Mouse (Mus musculus) kidney, postnatal 36 days (tissue): ENCODE measurements around the gene Nrde2.

Source experiments
- DNase-seq, 2 experiments: peaks; one replicate each; pipeline ENCODE4 v3.0.0; 2021 to 2022; ENCODE audit warnings: mixed read lengths in 2 of 2

Nrde2 gene

DNA sequence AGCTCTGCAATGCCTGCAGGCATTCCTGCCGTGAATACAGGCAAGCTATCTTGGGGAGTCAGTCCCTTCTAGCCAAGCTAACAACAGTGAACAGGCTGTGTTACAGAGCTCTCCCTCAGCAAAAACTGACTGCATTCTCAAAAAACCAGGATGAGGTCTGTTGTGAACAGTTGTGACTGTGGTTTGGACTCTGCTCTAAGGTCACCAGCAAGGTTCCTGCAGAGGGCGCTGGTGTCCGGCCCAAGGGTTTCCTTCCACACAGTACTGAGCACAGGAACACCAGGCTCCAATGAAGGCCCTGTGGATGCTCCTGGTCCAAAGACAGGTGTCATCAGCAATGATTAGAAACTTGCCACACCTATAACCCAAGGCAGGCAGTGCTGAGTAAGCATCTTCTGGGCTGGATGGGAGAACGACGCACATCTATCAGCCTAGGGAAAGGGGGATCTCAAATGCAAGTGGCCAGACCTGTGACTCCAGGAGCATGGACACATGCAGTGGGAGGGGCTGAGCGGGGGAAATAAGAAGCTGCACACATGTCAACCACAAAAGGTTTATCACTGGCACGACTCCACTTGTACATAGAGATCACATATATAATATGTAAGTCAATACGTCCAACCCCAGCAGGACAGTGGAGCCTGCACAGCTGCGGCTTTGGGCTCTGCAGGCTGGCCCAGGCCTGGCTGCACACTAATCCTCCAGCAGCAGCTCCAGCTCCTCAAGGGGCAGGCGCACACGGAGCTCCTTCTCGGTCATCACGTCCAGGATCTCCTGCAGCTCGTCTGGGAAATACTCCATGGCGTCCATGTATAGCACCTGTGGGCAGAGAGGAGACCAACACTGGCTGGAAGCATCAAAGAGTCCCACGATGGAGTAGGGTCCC lies 34.3 kb downstream of the Nrde2 start:
- peak in 1 of 2 experiments; percentile 63 for DNase-seq

DNA sequence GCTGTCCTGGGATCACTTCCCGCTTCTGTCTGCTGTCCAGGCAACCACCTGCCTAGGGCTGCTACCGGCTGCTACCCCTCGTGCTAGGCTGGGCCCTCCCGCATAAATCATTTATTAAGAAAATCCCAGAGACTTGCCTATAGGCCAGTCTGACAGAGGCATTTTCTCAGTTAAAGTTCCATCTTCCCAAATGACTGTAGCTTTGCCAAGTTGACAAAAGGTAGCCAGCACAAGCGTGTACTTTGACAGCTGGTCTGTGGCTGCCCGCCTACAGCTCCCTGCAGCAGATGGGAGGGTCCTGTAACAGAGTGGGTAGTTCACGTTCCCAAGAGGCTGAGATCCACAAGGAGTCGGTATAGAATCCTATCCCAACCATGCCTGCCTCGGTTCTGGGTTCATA lies 36.0 kb downstream of the Nrde2 start:
- DNase-seq = peak; percentile 43 to 68

DNA sequence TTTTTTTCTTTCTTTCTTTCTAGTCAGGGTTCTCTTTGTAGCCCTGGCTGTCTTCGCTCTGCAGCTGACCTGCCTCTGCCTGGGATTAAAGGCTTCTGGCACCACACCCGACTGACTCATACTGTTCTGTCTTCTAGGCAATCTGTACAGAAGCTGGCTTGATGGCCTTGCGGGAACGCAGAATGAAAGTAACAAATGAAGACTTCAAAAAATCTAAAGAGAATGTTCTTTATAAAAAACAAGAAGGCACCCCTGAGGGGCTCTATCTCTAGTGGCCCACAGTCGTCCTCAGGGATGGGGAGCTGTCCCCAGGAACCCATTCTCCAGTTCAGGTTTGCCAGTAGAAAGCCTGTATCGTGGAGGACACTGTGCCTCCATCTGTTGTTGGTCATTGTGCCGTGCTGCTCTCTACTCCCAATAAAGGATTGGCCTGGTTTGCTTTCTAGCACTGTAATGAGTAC lies 36.5 kb downstream of the Nrde2 start:
- no peak for DNase-seq

DNA sequence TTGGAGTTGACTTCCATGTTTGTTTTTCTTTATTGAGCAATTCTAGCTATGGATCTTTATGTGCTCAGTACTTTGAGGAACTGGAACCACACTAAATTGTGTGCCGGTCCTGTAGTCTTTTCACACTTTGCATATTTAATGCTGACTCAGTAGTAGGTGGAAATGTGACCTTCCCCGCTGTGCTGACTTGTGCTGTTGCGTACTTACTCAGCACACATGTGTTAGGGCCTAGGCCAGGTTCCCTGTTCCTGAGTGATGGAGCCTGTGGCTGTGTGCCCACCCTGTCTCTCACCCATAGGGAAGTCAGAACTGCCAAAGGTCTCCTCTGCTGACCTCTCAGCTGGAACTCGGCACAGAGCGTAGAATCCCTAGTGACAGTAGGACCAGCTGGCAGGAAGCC lies 43.5 kb downstream of the Nrde2 start:
- peak in 1 of 2 experiments; percentile 18 for DNase-seq

DNA sequence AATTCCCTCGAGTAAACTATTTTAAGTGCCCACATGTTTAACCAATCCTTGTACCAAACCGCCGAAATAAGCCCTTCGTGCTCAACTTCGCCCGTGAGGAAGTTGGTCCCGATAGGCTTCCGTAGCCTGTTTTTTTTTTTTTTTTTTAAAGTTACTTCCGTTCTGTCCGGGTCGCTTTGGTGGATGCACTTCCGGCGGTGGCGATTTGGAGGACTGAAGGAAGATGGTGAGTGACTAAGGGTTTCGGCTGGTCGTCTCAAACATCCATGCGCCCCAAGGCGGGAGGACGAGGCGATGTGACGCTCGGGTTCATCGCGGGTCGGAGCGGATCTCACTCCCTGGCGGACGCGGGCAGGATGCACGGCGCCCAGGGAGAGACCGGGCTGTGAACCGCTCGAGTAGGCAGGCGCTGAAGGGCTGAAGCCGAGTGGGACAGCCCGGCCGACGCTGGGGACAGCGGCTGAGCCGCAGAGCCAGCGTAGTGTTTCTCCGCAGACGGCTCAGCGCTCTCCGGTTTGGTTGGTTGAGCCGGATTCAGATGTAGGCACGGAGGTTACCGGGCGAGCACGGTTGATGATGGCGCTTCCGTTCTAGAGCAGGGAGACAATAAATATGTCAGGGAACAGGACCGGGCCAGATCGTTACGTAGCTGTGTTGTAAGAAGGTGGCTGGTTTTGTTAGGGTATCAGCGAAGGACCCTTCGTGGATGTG lies 49.3 kb downstream of the Nrde2 start, which contains the start of gene Psmc1:
Gene Psmc1, plus strand, starts transcription at position 169 of the 711 bp plus-strand sequence.
- peak; percentile 85 for DNase-seq

DNA sequence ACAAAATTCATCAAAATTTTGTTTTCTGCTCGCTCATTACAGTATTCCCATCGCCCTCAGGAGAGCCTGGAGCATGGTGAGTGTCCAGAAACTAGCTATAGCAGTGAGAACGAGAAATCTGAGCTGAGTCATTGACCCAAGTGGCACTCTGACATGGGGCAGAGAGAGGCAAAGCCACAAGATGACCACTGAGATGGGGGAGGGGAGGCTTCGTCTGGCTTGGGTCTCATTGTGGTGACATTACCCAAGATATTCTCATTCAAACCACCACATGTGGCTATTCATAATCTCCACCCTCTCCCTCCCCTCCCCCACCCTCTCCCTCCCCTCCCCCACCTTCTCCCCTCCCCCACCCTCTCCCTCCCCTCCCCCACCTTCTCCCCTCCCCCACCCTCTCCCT lies 52.0 kb downstream of the Nrde2 start:
- DNase-seq = no peak

DNA sequence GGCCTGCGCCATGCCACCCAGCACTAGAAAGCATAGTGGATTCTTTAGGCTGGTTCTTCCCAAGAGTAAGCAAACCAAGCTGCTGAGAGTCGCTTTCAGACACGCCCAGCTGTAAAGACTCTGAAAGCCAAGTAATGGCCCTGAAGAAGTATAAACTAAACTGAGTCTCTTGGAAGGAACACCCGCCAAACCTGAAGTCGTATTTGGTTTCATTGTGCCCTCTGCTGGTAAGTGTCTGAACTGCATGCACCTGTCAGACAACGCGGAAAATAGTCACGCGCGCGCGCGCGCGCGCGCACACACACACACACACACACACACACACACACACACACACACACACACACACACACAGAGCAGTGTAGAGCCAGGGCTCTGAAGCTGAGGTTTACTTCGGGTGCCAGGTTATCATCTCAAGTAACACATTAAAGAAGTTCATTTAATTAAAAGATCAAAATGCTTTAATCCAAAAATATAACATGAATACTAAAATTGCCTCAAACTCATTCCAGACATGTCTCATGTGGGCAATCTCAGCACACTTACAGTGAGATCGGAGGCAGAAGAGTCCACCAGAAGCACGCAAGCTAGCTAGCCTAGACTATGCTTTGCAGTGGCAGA lies 53.1 kb downstream of the Nrde2 start:
- DNase-seq = peak; percentile 64 to 89

DNA sequence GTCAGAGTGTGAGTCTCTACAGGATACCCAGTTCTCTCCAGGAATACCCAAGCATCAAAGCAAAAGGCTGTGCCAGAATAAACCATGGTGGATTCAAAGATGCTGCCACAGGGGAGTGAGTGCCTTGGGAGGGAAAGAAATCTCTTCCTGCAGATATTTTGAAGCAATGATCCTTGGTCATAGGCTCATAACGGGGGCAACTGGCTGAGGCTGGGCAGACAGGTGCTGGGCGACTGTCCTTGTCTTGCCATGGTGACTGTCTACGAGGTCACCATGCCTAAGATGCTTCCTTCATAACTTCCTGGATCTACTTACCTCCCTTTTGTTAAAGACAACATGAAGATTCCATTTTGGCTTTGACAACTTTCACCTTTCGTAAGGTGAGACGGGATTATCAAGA lies 54.9 kb downstream of the Nrde2 start:
- DNase-seq = no peak

DNA sequence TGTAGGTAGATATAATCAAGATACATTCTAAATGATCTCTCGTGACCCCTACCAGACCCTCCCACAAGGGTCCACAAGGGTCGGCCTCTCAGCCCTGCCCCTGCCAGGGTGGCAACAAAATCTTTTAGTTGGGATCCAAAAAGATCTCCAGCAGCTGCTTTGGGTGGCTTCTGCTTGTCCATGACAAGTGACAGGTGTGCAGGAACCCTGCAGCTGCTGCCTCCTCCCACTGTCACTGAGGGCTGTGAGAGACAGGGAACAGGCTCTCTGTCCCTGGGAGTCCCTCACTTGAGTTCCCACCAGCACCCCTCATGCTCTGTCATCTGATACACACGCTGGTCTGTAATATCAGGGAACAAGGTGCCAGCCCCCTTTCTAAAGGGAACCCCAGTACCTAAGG lies 57.8 kb downstream of the Nrde2 start:
- DNase-seq = no peak

DNA sequence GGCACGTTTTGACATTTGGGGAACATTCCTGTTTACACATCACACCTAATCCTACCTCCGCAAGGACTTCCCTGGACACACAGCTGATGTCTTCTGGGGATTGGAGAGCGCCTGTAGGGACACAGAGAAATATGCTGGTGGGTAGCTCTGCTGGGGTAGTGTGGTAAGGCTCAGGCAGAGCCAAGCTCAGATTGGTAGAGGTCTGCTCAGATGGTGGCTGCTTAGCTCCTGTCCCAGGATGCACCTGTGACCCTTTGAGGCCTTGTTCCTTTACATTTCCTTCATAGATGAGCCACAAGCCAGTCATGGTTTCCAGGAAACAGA lies 58.8 kb downstream of the Nrde2 start:
- no peak for DNase-seq

DNA sequence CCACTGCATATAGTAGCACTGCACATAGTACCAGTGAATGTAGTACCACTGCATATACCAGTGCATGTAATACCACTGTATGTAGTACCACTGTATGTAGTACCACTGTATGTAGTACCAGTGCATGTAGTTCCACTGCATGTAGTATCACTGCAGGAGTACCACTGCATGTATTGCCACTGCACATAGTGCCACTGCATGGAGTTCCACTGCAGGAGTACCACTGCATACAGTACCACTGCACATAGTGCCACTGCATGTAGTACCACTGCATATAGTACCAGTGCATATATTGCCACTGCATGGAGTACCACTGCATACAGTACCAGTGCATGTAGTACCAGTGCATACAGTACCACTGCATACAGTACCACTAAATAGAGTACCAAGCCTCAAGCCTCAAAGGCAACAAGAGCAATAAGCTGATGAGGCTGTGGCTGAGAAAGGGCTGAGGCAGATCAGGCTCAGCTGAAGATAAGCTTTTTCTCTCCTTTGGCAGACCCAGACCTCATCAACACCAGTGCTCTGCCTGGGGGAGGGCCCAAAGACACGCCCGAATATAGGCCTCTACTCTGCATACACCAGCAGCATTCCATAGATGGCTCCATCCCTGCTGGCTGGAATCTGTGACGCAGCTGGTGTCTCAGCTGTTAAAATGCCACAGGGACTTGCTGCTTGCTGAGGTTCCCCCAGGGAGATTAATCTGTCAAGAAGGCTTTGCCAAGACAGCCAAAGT lies 59.3 kb downstream of the Nrde2 start:
- DNase-seq = no peak

DNA sequence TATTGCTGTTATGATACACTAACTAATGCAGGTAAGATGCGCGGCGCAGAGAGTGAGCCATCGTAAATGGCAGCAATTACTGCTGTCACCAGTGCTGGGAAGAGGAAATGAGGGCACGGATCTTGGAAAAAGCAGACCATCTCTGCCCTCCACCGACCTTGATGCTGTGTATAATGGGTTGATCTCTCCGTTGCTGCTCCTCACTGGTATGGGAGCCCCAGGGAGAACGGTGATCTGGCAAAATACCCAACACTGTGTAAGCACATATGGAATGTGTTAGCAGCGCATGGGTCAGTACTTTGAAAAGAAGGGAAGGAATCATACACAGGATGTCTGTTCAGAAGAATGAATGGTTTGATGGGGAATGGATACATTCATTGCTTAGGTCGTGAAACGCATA lies 66.4 kb downstream of the Nrde2 start:
- no peak for DNase-seq

DNA sequence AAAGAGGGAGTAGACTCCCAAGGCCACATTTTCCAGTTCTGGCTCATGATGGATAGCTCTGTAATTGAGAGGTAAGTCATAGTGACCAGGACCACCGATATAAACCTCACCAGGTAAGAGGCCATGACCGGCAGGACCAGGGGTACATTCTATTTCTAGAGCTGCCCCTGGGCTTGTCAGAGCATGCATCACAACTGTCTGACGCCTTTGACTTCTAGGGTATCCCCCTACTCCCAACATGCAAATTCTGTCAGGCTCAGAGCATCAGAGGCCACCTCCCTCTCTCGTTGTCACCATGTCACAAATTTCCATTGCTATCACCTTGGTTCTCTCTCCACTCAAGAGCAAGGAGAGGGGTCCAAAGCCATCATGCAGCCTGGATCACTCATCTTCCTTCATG lies 68.7 kb downstream of the Nrde2 start:
- DNase-seq = no peak

DNA sequence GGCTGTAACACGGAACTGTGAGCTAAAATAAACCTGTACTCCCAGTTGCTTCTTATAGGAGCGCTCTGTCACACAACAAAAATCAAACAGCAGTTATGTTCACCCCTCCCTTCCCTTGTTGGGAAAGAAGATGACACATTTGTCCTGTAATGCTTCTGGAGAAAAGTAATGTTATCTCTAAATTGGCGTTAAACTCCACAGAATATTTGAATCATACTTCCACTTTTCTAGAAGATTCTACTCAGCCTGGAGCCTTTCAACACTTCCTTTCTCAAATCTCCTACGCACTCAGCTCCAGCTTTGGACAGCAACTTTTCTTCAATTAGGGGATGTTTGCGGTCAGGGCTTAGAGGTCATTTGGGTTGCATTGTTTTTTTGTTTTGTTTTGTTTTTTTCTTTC lies 70.2 kb downstream of the Nrde2 start:
- DNase-seq = no peak

DNA sequence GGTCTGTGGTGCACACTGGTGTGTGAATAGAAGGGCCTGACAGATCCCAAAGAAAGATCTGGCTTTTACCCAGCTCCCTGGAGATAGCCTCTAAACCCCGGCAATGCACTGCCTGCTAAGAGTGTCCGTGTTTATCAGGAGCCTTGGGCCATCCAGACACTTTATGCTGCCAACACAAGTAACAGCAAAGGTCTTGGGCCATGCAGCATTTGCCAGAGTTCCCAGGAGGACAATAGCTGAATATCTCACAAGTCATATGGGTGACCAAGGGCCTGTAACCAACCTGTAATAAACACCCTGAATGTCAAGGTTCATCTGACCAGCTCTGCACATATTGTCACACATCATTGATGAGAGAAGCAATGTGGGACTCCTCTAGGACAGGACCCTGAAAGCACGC lies 71.4 kb downstream of the Nrde2 start:
- no peak for DNase-seq

DNA sequence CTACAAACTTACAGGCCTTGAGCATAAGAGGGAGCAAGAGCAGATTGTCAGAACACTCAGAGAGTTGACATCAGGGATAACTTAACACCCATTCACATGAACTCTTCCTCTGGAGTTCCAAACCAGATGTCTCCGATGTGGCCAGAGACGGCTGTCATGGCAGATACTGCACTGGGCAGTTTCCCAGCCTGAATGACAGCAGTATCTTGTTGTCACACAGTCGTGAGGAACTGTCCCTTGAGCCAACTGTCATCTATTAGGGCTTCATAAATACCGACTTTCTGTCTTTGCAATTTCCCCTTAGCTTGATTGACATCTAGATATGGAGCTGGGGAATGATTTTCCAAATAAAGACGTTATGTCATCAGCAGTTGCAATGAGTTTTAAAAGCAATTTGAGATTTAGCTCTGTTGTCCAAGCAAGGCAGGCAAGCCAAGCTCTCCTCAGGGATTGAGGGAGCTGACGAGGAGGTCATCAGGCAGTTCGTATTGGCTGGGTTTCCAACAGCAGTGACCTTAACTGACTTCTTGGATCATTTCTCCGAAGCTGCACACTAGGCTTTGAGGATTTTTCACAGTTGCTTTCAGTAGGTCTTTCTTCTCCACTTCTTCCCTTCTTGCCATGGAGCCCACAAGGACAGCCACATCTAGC lies 79.7 kb downstream of the Nrde2 start:
- no peak for DNase-seq

DNA sequence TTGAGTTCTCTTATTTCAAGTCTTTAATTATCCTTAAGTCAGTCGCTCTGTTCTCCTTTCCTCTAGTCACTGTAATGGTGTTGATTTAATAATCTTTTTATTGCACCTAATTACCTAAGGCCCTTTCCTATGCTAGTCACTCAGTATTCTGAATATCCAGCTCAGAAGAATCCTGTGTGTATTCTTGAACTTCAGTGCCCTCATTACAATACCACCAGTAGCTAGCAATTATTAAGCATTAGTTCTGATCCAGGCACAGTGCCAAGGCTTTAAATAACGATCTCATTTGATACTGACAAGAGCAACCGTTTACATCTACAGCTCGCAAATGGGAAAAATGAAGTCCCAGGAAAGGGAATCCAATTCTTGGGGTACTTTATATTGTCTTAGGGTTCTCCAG lies 83.7 kb downstream of the Nrde2 start:
- no peak for DNase-seq
